Mouse (Mus musculus) neutrophil, adult 5-6 weeks (primary cell): ENCODE measurements at regions not wholly inside any gene's neighbourhood (a gene's known extent, or its start where the extent isn't known, plus 50 kb on each side); places are given as distances from the start of the nearest gene placed in this dataset.
"Not testable (repeated sequence)": the region's sequence is repeated elsewhere in the genome, so short reads cannot be mapped to it uniquely, and the experiment has no call there.

Experiments
- ATAC-seq: fragments of 151-379, 151-347 bp; 2 replicates; pipeline ENCODE4 v1.8.0; 2017; ENCODE audit warnings: mild to moderate bottlenecking, moderate TSS enrichment; ENCODE audit not compliant: insufficient number of reproducible peaks, poor library complexity, low FRiP score, severe bottlenecking; ENCODE audit errors: extremely low read depth

DNA sequence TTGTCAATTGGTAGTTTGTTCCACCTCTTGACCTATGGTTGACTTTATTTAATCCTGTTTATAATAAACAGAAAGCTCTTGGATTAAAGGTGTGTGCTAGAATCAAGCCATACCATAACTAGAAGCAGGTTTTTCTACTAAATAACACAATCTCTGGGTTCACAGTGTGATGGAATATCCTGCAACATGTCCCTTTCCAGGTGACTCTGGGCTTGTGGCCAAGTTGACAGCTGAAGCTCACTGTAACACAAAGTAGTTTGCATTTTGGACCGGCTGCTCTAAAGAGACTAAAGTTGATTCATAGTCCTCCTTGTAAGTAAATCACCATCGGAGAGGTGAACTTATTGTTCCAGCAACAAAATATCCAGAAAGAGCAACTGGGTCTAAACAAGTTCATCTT lies 149.3 kb upstream of the Kctd3 start:
- no peak for ATAC-seq

GRCm38 (mm10) chr1:189154376-189154775 lies 146.7 kb upstream of the Kctd3 start:
- no peak for ATAC-seq

DNA sequence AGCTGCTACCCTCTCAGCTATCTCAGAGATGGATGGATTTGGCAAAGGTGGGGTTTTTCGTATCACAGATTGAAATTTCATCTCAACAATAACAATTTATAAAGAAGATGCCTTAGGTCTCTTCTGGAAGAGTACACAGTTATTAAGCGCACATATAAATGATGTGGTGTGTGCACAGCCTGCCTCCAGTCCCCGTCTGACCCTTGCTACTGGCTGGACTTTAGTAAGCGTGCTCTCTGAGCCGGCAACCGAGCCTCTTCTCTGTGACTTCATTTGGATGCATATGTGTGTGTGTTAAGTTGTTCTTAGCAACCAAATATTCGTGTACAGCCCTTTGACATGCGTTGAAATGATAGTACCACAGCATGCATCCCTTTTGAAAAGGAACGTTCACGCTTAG lies 145.5 kb upstream of the Kctd3 start:
- ATAC-seq = no peak

GRCm38 (mm10) chr1:189142982-189143451 lies 135.4 kb upstream of the Kctd3 start:
- ATAC-seq = no peak

DNA sequence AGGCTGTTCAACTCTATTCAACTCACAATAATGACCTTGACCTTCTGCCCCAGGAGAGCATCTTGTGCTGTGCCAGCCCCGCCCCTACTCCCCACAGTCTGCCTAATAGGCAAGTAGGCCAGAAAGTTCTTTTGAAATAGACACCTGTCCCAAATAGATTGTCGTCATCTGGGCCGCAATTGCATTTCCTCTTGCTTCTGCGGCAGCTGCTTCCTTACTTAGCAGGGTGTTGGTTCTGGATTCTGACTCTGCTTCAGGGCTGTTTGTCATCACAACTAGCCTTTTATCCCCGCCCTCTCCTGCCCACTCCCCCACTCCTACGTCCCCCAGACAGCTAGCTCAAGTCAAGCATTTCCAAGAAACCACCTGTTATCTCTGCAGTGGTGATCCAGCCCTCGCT lies 134.9 kb upstream of the Kctd3 start:
- ATAC-seq = no peak

DNA sequence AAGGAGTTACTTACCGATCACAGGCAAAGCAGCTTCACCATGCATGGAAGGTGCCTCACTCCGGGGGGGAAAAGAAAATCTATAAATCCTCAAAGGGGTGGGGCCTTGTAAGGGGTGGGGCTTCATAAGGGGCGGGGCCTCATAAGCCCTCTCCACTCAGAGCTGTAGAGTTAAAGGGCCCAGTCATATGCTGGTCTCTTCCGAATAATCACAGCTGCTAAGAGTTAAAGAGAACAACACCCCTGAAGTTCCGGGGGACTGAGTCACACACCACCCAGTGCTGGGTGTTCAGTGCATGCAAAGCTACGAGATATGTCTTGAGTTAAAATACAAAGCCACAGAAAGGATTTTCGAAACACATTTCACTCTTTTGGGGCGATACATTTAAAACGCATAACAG lies 134.1 kb upstream of the Kctd3 start:
- ATAC-seq = no peak

GRCm38 (mm10) chr1:189136731-189137385 lies 129.2 kb upstream of the Kctd3 start:
- no peak for ATAC-seq

DNA sequence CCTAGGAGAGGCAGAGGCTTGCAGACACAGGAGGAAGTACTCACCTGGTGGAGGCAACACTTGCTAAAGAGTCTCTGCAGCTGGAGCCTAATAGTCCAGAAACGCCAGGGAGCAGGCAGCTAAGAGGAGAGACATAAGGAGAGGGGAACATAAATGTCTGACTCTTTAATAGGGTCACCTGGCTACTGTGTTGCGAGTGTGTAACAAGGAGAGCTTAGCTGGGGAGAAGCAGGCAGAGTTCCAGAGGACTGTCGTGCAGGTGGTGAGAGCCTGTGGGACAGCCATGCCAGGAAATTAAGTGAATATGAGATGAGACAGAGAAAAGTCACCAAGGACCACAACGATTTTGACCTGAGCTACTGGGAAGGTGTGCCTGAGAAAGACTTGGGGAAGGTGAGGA lies 128.2 kb upstream of the Kctd3 start:
- ATAC-seq = no peak

DNA sequence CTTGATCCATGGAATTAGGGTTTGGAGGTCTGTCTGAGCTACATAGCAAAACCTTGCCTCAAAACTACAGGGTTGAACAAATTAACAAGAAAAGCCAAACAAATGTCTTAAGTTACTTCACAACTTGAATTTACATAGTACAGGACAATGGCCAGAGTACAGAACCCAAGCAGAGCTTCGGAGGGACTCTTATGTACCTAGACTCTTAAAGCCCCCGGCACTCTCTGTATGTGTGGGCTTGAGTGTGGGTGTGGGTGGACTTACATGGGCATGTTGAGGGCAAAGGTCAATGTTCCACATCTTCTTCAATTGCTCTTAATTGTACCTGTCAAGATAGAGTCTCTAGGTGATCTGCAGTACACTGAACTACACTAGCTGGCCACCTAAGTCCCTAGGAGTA lies 121.1 kb upstream of the Kctd3 start:
- ATAC-seq = no peak

- ATAC-seq = not testable (repeated sequence)
These were observed 120.6 kb upstream of the Kctd3 start for GRCm38 (mm10) chr1:189128246-189128645.

- ATAC-seq = no peak
These were observed 119.7 kb upstream of the Kctd3 start for GRCm38 (mm10) chr1:189127367-189127766.

DNA sequence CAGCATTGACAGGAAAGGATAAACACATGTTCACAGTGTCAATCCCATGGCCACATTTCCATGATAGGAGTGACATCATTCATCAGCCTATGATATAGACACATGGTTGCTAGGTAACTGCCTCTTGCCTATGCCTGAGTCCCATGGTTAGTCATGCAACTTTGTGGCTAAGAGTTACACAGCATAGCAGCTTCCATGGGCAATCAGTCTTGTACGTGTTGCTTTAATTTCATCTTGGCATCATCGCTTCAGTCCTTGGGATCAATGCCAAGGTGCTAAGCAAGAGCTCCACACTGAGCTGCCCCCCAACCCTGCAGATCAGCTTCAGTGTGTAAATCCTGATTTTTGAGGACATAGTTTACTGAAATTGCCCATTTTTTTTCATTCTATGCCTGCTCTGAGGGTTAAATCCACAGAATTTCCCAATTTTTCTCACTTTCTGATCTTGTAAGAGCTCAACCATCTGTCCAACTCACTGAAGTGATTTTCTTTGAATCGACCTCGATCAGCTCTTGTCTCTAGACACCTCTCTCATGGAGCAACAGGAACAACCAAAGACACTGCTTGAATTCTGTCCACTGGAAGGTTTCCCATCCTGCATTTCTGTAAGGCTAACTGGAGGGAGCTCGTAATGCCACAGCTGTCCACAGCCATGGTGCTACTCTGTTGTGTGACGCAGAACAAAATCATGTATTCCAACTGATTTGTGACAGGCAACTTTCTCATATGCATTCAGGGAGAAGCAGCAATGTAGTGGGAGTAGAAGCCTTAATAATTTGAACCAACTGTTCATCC lies 112.5 kb upstream of the Kctd3 start:
- ATAC-seq = no peak

DNA sequence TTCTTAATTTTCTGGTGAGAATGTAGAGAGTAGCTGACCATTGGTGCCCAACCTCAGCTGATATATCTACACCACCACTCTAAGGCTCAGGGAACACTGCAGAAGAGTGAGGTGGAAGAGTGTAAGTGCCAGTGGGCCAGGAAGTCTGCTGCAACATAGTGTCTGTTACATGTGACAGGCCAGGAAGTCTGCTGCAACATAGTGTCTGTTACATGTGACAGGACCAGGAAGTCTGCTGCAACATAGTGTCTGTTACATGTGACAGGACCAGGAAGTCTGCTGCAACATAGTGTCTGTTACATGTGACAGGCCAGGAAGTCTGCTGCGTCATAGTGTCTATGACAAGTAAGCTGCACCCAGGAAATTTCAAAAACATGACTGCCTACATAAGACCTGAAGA lies 111.4 kb upstream of the Kctd3 start:
- ATAC-seq = not testable (repeated sequence)

GRCm38 (mm10) chr1:189118582-189118981 lies 110.9 kb upstream of the Kctd3 start:
- no peak for ATAC-seq

DNA sequence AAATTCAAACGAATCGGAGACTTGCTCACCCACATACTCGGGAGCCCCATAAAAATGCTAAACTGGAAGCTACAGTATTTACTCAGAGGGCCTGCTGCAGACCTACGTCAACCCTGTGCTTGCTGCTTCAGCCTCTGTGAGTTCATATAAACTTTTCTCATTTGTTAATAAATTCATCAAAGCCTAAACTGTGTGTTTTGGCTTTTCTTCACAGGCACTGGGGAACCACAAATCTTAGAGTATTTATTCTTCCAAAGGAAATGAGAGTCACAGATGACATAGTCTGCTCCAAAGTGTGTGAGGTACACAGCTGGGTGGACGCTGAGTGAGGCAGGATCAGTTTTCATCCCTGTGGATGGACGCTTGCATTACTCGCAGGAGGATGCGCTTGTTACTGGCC lies 108.3 kb upstream of the Kctd3 start:
- no peak for ATAC-seq

GRCm38 (mm10) chr1:189115279-189115678 lies 107.6 kb upstream of the Kctd3 start:
- ATAC-seq = no peak

DNA sequence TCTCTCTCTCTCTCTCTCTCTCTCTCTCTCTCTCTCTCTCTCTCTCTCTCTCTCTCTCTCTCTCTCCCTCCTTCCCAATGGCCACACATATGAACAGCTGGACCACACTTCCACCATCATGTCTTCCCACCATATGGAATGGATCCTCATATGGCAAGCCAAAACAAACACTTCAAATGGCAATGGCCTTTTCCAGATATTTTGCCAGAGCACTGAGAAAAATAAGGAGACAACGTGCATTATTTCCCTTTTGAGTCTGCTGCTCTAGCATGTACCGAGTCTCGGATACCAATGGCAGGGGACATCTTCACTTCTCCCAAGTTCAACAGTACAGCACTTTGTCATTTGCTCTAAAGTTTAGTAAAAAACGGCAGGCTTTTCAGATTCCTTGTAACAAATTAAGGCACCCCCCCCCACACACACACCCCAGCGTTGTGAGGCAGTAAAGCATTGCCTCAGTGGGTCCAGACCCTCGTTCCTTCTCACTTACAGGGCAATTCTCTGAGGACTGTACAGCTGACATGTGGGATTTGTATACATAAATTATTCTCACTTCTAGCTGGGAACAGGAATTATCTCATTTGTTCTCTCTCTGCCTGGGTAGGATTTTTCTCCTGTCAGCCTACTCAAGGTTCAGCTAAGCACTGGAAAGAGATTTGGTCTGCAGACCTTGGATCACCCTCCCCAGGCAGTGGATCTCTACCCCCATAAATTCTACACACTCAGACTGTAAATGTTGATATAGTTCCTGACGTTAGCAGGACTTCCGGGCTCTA lies 100.8 kb upstream of the Kctd3 start:
- ATAC-seq = no peak

- no peak for ATAC-seq
These were observed 100.2 kb upstream of the Kctd3 start for GRCm38 (mm10) chr1:189107841-189108240.

GRCm38 (mm10) chr1:189107156-189107555 lies 99.5 kb upstream of the Kctd3 start:
- ATAC-seq = no peak

- ATAC-seq = no peak
These were observed 97.6 kb upstream of the Kctd3 start for GRCm38 (mm10) chr1:189105276-189105675.
